Mouse (Mus musculus) heart, adult 9 months (tissue): ENCODE measurements around the gene Prpf38a.
A peak's percentile ranks its signal among the peaks of the same experiment; 100 is the strongest.

Experiments used
- DNase-seq, 2 experiments: peaks; one replicate each; pipeline ENCODE4 v3.0.0; 2022; ENCODE audit warnings: low spot score in 2 of 2

Gene Prpf38a

DNA sequence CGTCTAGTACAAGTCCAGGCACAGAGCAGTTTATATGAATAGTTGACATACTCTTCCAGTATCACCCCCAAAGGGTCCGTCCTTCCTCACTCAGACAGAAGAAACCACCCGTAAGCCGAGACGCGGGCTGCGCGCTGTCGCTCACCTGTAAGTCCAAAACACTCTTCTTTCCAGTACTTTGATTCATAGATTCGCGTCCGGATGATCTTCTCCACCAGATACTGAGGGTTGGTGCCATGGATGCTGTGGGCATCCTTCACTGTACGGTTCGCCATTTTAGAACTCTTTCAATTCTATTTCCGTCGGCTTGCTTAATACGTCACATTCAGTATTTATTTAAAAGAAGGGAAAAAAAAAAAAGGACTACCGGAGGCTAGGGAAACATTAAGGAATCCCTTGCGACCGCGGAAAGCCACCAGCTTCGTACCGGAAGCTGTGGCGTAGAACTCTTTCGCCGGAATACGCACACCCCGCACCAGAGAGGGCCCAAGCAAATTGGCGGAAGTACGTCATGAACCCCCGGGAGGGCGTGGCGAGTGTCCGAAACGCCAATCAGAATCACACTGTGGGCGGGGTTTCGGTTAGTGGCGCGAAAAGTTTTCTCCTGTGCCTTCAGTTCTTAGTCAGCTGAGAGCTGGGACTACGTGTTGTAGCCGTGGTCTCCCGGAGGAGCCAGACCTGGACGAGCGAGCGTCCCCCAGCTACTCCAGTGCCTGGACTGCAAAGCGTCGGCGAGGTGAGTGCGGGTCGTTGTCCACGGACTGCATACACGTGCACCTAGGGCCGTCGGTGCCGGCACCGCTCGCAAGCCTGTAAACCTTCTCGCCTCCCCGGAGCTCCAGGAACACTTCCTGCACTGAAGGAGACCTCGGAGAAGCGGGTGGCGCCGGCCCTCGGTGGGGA, at the start of gene Prpf38a, which contains the start of gene Orc1:
TSS of gene Prpf38a (minus strand) at position 497 of the 903 bp plus-strand sequence.
TSS of gene Orc1 (plus strand) at position 584 of the 903 bp plus-strand sequence.
- DNase-seq = peak; percentile 93 to 96

DNA sequence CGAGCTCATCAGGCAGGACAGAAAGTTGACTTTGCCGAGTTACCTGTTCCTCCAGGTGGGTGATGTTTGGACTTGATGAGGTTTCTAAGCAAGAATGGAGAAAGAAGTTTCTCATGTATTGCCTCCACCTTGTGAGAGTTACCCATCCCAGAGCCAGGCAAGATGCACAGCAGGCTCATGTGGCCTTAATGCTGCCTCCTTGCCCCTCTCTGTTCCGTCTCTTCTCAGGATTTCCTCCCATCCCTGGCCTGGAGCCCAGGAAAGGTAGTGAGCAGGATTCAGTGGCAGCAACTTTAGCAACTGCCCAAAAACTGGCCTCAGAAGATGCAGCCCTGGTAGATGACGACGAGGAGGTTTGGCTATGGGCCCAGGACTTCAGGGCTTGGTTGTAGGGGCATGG, 47.9 kb upstream of the Prpf38a start:
- DNase-seq = no peak

DNA sequence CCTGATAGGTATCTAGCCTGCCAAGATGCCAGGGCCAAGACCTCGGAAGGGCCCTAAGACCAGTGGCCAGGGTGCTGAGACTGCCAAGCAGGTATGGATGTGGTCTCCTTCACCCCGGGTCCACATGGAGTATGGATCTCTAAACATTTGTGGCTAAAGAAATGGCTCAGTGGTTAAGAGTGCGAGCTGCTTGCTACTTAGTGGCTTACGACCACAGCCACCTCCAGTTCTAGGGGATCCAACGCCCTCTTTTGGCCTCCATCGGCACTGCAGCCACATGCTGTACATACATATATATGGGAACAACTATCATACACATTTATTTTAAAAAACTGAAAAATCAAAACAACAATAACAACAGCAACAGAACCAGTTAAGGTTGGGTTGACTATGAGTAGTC, 42.4 kb upstream of the Prpf38a start:
- no peak for DNase-seq

DNA sequence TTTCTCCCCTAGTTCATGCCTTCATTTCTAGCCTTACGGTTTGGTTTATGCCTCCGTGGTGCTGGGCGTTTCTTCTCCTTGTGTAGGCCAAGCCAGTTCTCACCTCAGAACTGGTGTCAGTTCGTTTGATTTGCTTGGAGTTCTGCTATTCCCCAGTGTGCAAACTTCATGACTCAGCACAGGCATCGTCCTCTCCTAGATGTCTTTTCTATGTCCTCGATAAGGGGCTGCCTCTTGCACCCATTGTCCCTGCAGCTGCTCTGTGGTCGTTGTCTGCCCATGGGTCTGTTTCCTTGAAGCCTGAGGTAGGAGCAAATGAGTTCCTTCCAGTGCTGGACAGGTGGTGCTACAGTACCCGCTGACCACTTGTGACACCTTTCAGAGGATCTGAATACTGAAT, 41.4 kb upstream of the Prpf38a start:
- DNase-seq = no peak

DNA sequence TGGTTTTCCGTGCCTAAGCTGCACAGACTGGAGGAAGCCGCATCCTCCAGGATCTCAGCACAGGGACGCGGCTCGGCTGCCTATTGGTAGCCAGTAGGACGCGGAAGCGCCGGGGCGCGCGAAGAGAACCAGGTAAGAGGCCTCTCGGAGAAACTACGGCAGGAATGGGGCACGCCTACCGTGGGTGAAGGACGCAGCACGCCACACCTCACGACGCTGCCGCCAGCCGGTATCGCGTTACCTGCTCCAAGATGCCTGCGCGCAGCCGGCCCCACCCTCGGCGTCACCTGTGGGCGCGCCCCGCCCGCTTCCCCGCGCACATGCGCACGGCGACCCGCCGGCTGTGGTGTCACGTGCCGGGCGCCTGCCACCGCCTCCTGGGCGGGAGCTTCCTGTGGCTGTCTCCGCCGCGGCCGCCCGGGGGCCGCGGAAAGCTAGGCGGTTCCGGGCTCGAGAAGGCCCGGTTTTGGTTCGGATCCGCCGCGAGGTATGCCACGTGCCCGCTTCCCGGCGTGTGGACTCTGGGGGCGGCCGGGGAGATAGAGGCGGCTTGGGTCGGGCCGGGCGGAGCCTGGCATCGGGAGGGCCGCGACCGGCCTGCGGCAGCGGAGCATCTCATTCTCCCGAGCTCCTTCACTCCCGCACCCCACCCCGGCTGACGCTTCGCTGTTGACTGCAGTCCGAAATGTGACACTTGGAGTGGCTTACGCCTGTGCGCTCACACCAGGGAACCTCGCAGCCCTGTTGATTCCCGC, 40.6 kb upstream of the Prpf38a start, which contains the start of gene Cc2d1b:
TSS of gene Cc2d1b (plus strand) at position 354 of the 755 bp plus-strand sequence.
- DNase-seq = peak; percentile 89 to 90

DNA sequence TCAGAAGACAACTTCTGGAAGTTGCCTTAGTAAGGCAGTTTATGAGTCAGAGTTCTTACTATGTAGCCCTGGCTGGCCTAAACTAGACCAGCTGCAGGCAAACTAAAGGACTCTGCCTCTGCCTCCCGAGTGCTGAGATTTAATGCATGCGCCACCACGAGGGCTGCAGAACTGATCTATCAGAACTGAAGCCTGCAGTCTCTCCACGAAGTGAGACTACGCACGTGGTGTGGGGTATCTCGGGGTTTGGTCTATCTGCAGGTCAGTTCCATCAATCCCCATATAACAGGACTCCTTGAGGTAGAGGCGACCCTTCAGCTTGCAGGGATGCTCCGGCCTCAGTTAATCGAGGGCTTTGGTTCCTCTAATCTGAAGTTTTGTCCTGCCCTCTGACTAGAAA, 40.0 kb upstream of the Prpf38a start:
- no peak for DNase-seq

DNA sequence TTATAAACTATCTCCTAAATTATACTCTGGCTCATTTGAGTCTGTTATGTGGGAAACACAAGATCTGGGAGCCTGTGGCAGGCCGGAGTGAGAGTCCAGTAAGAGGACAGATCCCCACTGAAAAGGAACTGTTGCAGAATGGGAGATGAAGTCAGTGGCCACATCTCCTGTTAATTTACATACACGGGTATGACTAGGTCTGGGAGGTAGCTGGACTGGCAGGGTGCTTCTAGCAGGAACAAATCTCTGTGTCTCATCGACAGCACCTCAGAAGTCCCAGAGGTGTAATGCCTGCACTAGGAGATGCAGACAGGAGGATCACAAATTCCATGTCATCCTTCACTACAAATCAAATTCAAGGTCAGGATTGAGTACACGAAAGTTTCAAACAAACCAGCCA, 39.5 kb upstream of the Prpf38a start:
- no peak for DNase-seq

DNA sequence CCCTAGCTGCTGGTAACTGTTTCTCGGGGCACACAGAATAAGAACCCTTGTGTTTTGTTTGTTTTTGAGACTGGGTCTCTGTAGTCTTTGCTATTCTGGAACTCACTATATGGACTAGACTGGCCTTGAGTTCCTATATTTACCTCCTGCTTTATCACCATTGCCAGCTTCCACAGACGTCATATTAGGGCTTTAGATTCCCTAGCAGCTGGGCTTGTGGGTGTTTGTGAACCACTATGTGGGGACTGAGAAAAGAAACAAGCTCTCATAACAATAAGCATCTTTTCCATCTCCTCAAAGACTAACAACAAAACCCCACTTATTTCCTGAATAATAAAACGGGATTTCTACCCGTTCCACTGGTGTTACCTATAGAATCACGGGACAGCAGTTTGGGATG, 31.8 kb upstream of the Prpf38a start:
- DNase-seq = no peak

DNA sequence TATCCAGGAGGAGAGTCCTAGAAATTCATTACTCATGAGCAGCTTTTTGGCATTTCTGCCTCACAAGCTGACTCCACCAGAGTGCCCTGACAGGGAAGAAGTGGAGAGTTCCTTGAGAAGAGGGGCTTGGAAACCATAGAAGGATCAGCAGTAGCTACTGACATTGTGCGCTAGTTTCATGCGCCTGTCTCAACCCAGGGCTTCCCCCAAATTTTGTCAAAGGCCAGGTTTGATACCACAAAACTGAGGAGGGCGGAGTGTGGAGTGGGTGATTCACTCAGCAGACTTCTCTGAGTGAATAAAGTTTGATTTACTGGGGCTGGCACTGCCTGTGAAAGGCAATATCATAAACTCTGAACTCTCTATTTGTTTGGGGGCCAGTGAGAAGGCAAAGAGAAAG, 29.5 kb upstream of the Prpf38a start:
- DNase-seq = no peak

DNA sequence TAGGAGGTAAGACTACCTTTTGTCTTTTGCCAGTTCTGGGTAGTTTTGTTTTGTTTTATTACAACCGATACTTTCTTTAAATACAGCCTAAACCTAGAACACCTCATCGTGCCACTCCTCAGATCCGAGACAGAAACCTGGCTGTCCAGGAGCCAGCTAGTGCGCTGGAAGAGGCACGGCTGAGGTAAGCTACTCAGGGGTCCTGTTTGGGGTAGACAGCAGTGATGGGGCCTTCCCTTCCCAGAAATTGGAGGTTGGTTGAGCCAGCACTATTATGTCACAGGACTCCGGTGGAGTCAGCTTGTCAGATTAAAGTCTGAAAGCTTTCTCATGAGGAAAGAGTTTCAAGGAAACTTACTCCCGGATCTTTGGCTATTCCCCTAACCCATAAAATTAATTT, 22.7 kb upstream of the Prpf38a start:
- no peak for DNase-seq

DNA sequence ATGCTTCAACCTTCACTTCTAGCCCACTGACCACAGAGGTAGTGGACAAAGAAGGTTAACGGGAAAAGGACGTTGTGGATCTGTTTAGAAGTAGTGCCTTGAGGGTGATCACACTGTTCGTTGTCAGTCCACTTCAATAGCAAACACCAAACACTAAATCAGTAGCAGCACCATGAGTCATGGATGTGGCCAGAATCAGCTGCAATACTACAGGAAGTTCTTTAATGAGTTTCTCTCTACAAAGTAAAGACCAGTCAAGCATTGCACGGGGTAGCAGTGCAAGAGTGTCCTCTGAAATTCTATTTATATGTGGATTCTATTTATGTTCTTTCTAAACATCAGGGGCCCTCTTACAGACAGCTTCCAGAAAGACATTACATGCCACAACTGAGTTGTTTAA, 19.2 kb upstream of the Prpf38a start:
- DNase-seq = no peak

DNA sequence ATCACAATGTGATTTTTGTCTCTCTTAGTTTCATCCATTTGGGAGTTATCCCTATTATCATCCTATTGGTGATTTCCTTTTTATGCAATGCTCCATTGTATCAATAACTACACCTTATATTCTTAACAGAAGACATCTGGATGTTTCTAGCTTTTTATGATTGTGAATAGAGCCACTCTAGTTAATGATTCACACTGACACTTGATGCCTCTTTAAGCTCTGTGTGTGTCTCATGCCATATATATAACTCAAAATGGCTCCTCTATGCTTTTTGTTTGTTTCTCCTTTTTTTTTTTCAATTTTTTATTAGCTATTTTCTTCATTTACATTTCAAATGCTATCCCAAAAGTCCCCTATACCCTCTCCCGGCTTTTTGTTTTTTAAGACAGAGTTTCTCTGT, 16.6 kb upstream of the Prpf38a start:
- DNase-seq = no peak

DNA sequence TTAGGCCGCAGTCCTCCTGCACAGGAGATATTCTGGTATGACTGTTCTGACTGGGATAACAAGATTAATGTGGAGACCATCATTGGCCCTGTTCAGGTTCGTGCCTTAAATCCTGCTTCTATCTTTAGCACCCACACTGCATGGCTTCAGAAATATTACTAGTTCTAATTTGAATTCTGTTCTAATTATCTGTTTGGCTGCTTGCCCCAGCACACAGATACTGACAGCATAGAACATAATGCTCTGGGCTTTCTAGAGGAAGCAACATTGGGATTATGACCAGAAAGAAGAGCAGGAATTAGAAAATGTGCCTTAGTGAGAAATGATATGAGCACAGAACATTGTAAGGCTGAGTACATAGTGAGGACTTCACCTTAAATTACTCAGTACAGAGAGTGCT, 14.2 kb upstream of the Prpf38a start:
- DNase-seq = no peak

DNA sequence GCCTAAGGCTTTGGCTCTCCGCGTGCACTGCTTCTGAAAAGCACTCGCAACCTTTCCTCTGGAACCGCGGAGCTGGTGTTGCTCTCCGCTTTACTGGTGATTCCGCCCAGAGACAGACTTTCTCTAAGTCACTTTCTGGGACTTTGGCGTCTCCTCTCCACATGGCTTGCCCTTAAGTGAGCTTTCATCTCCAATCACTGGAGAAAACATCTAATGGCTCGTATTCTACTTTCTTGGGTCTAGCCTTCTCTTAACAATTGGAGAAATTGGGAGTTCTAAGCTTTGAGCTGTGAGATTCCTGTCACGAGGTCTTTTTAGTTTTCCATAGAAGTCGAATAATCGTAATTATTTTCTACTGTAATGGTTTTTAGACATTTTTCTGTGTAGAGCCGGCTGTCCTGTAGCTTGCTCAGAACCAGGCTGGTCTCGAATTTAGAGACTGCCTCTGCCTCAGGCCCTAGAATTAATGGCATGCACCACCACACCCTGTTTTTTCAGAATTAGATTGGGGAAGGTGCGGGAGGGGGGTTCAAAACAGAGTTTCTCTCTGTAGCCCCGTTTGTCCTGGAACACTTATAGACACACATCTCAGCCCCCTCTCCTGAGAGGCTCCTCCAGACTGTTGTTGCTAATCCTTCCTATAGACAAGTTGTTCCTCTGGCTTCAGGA, 741 bp upstream of the Prpf38a start:
- DNase-seq = no peak

DNA sequence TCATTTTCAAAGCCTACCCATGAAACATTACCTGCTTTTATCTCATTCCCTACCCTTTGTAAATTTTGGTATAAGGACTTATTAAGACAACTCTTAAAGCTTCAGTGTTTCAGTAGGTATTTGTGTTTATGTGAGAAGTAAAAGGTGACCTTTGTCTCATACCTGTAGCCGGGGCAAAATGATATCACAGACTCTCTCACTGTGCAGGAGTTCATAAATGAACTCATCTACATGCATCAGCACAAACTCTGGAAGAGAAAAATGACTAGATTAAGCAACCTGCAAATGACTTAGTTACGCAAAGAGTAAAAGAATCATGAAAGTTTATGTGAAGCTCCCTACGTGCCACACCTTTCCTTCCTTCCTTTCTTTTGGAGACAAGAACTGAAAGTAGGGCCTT, 6.5 kb downstream of the Prpf38a start:
- DNase-seq = no peak

DNA sequence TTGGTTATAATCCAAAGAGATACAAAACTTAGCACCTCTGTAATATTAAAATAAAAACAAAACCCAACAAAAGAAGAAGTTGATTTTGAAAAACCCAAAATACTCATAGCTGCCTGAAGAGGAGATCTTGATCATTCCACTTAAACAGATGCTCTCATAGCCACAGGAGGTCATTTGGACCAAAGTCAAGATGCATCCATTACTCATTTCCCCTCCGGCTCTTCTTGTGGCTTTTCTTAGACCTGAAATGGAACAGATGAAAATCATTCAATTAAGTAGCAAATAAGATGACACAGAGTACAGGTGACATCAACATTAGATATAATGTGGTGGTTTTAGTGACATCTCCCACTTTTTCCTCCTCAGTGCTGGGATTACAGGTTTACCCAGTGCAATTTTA, 14.1 kb downstream of the Prpf38a start:
- DNase-seq = no peak

DNA sequence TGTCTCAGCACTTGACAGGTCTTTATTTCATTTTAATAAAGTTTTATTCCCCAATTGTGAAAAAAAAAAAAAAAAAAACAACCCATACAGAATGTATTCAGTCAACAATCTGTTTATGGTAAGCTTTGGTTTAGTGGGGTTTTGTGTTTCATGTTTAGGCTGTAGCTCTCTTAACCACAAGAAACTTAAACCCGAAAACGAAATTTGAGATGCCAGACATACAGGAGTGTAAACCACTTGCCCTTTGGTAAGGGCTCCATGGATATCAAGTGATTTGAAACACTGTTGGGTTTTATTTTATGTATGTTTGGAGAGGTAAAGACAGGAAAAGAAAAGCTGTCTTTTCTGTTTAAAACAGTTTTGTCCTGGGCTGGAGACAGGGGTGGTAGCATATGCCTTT, 39.4 kb downstream of the Prpf38a start:
- no peak for DNase-seq
